Mouse (Mus musculus) kidney, postnatal 0 days (tissue): ENCODE measurements around the gene Meis3. TPM values are rescaled to one million over a fixed set of nuclear protein-coding genes. Genes with fewer than 3 reads are reported as not detected.
A peak's percentile ranks its signal among the peaks of the same experiment; 100 is the strongest.

Experiments used
- ATAC-seq: fragments of 200-750 bp; cut with Nextera tagmentation; replicated peaks from 2 replicates; pipeline ENCODE4 v1.8.0; 2017; ENCODE audit warnings: low read depth, moderate number of reproducible peaks, moderate TSS enrichment, moderate library complexity; ENCODE audit not compliant: low FRiP score
- DNase-seq: peaks from one replicate; pipeline ENCODE4 v3.0.0-alpha.2; 2016; ENCODE audit warnings: low spot score
- H3K27ac ChIP-seq: fragments of 300-500 bp; sonication (generic); 2 replicates; pipeline ENCODE4 v1.5.1; 2014; ENCODE audit warnings: mild to moderate bottlenecking
- H3K27me3 ChIP-seq: fragments of 300-500 bp; sonication (generic); 2 replicates; pipeline ENCODE4 v1.6.1; 2014; ENCODE audit warnings: low read length, mixed read lengths; ENCODE audit not compliant: insufficient read depth
- H3K36me3 ChIP-seq: fragments of 300-500 bp; sonication (generic); 2 replicates; pipeline ENCODE4 v1.6.1; 2014; ENCODE audit warnings: low read length, mixed read lengths; ENCODE audit not compliant: insufficient read depth
- H3K4me1 ChIP-seq: fragments of 300-500 bp; sonication (generic); replicated peaks from 2 replicates; pipeline ENCODE4 v1.6.1; 2014; ENCODE audit warnings: antibody characterized with exemption, low read length, mixed read lengths; ENCODE audit not compliant: insufficient read depth
- H3K4me2 ChIP-seq: fragments of 300-500 bp; sonication (generic); 2 replicates; pipeline ENCODE4 v1.6.1; 2014; ENCODE audit warnings: mild to moderate bottlenecking, low read length, moderate library complexity, mixed read lengths
- H3K4me3 ChIP-seq: fragments of 300-500 bp; sonication (generic); replicated peaks from 2 replicates; pipeline ENCODE4 v1.5.1; 2014; ENCODE audit warnings: low read depth, low read length
- H3K9ac ChIP-seq: fragments of 300-500 bp; sonication (generic); 2 replicates; pipeline ENCODE4 v1.6.1; 2014; ENCODE audit warnings: low read depth, low read length
- H3K9me3 ChIP-seq: fragments of 300-500 bp; sonication (generic); replicated peaks from 2 replicates; pipeline ENCODE4 v1.6.1; 2016; ENCODE audit warnings: low read length, inconsistent platforms, mixed read lengths
- CTCF ChIP-seq: IDR thresholded peaks from 2 replicates; pipeline ENCODE4 v1.5.1; 2016; ENCODE audit warnings: antibody characterized with exemption, low read depth, mild to moderate bottlenecking, moderate library complexity
- WGBS: fragments of 180-500 bp; shearing (Covaris S2); extraction: QIAGEN DNeasy Blood & Tissue Kit; methylation state at CpG from one replicate; pipeline ENCODE4 v1.1.7; 2014; 5-methylcytosine and 5-hydroxymethylcytosine counted together
- polyA plus RNA-seq: library from polyadenylated mRNA; unstranded; fragments of >200 nt; fragmentation: Nextera tagmentation; extraction: Ambion mirVana; gene quantifications from 2 replicates; pipeline ENCODE4 v1.2.1, GENCODE M21; 2015

The Meis3 gene
- polyA plus RNA-seq, 1 experiment from 2014 or later, result 12.9 TPM

DNA sequence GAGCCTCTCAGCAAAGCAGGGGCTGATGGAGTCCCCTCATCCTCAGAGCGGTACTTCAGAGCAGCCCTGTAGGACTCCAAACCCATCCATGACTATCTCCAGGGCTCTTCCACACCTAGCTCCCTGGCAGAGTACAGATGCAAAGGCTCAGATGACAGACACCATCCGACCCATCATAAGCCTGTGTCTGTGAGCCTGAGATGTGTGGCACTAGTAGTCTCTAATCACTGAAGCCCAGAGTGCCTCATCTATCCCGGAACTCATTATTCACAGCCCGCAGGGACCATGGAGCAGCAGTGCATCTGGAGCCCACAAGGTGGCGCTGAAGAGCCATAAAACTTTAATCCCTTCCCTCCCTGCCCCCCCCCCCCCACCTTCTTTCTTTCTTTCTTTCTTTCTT is 17.4 kb downstream of the Meis3 start:
- no peaks in the 10 kb centered on the region for H3K27me3 ChIP-seq
- 10% methylated on average over 5 of the region's 5 CpGs for WGBS
- H3K9ac ChIP-seq, result no peak overlapping the region
- no peaks in the 10 kb centered on the region for H3K36me3 ChIP-seq
- TF ChIP-seq CTCF, result peak; percentile 76
- no peak overlapping the region for H3K4me3 ChIP-seq
- H3K4me1 ChIP-seq, result no peaks in the 10 kb centered on the region
- no peak overlapping the region for H3K4me2 ChIP-seq
- H3K9me3 ChIP-seq, result no peaks in the 10 kb centered on the region
- DNase-seq (peak; percentile 73), ATAC-seq (peak; percentile 36; the same call in 1 of the 2 replicates)
- H3K27ac ChIP-seq, result no peak overlapping the region

DNA sequence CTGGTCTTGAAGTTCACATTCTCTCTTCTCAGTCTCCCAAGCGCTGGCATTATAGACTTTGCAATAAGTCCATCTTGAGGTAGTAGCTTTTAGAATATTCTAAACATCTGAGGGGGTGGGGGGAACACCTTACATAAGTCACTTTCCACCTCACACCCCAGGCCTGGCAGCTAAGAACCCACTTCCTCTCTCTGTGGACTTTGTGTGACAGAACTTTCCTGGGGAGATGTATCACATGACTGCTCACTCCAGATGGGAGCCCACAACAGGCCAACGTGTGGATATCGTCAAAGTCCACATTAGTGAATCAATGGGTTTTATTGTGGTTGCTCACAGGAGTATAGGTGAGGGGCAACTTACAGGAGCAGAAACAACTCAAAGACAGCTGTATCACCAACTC is 18.8 kb downstream of the Meis3 start:
- Histone ChIP-seq H3K4me2 (no peak overlapping the region), H3K9me3 (no peaks in the 10 kb centered on the region), H3K4me3 (no peak overlapping the region), H3K4me1 (no peaks in the 10 kb centered on the region), H3K9ac (no peak overlapping the region), H3K36me3 (0 out of 2 replicates have a peak, but pooled peaks cover 12% of the 10 kb centered on the region), H3K27me3 (no peaks in the 10 kb centered on the region), H3K27ac (no peak overlapping the region)
- WGBS, result 34% methylated on average over 3 of the region's 3 CpGs
- no peak for TF ChIP-seq CTCF
- ATAC-seq (no peak), DNase-seq (no peak)

DNA sequence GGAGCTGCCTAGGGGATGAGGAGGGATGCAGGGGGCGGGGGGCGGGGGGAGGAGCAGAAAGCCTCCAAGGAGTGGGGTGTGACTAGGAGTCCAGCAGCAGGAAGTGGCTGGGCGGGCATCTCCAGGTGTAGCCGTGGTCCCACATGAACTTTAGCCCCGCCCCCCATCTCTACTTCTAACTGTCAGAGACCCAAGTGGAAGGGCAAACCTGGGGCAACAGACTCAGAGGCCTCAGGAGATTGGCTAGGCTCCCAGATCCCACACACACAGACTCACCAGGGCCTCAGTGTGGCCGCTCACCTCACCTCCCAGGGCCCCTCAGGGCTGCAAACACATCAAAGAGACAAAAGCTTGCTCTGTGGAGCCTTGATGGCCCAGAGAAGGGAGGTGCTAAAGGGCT is 21.7 kb downstream of the Meis3 start:
- TF ChIP-seq CTCF, result no peak
- H3K4me2 ChIP-seq, result no peak overlapping the region
- WGBS, result 41% methylated on average over 6 of the region's 6 CpGs

GRCm38 (mm10) chr7:16197166-16197565 is 22.3 kb downstream of the Meis3 start:
- Histone ChIP-seq H3K27ac (no peak overlapping the region), H3K9ac (no peak overlapping the region), H3K4me1 (no peaks in the 10 kb centered on the region), H3K36me3 (0 out of 2 replicates have a peak, but pooled peaks cover 34% of the 10 kb centered on the region), H3K4me3 (no peak overlapping the region), H3K4me2 (no peak overlapping the region), H3K9me3 (no peaks in the 10 kb centered on the region), H3K27me3 (no peaks in the 10 kb centered on the region)
- ATAC-seq, result no peak
- TF ChIP-seq CTCF, result no peak
- no peak for DNase-seq
- 66% methylated on average over 5 of the region's 5 CpGs for whole genome bisulfite sequencing

More for the DNA sequence above, 21.7 kb downstream of the Meis3 start:
- Histone ChIP-seq H3K27ac (no peak overlapping the region), H3K9me3 (no peaks in the 10 kb centered on the region), H3K4me1 (no peaks in the 10 kb centered on the region), H3K27me3 (no peaks in the 10 kb centered on the region), H3K4me3 (no peak overlapping the region), H3K36me3 (0 out of 2 replicates have a peak, but pooled peaks cover 33% of the 10 kb centered on the region), H3K9ac (no peak overlapping the region)
- DNase-seq (no peak), ATAC-seq (no peak)

DNA sequence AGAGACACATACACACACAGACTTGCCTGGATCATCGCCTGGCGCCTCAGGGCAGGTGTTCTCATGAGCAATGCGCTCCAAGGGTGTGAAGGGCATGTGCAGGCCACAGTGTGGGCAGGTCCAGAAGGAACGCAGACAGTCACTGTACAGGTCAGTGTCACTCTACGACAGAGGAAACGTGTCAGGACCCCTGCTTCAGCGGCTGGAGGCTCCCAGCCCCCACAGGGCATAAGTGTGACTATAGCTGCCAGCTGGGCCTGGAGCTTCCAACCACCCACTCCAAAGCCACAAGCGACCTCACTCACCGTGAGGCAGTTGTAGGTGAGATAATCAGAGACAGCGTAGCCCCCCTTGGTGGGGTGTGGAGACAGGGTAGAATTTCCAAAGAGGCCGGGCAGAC is 23.6 kb downstream of the Meis3 start:
- 85% methylated on average over 11 of the region's 11 CpGs for WGBS
- DNase-seq (no peak), ATAC-seq (no peak)
- Histone ChIP-seq H3K9me3 (no peaks in the 10 kb centered on the region), H3K9ac (no peak overlapping the region), H3K27me3 (no peaks in the 10 kb centered on the region), H3K27ac (no peak overlapping the region), H3K4me2 (no peak overlapping the region), H3K4me3 (no peak overlapping the region), H3K36me3 (0 out of 2 replicates have a peak, but pooled peaks cover 38% of the 10 kb centered on the region), H3K4me1 (no peaks in the 10 kb centered on the region)
- no peak for TF ChIP-seq CTCF

DNA sequence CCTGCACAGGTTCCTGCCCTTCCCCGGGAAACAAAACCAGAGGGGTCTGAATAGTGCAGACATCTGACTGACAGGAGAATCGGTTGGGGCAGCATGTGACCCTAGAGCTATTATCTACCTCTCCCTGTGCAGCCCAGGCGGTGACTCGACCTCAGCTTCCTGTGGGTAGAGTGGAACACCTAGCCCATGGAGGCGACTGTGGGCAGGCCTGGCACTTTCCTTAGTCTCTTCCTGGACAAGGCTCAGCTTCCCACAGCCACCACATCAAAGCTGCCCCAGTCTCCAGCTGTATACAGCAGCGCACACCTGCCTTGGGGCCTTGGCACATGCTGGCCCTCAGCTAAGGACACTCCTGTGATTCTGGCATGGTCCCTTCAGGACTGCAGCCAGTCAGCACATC is 26.2 kb downstream of the Meis3 start:
- H3K4me3 ChIP-seq, result no peak overlapping the region
- H3K36me3 ChIP-seq, result 0 out of 2 replicates have a peak, but pooled peaks cover 40% of the 10 kb centered on the region
- no peak overlapping the region for H3K9ac ChIP-seq
- H3K4me2 ChIP-seq, result no peak overlapping the region
- ATAC-seq (no peak), DNase-seq (no peak)
- no peak for TF ChIP-seq CTCF
- H3K9me3 ChIP-seq, result no peaks in the 10 kb centered on the region
- no peaks in the 10 kb centered on the region for H3K27me3 ChIP-seq
- H3K4me1 ChIP-seq, result no peaks in the 10 kb centered on the region
- H3K27ac ChIP-seq, result no peak overlapping the region
- 83% methylated on average over 6 of the region's 6 CpGs for WGBS

DNA sequence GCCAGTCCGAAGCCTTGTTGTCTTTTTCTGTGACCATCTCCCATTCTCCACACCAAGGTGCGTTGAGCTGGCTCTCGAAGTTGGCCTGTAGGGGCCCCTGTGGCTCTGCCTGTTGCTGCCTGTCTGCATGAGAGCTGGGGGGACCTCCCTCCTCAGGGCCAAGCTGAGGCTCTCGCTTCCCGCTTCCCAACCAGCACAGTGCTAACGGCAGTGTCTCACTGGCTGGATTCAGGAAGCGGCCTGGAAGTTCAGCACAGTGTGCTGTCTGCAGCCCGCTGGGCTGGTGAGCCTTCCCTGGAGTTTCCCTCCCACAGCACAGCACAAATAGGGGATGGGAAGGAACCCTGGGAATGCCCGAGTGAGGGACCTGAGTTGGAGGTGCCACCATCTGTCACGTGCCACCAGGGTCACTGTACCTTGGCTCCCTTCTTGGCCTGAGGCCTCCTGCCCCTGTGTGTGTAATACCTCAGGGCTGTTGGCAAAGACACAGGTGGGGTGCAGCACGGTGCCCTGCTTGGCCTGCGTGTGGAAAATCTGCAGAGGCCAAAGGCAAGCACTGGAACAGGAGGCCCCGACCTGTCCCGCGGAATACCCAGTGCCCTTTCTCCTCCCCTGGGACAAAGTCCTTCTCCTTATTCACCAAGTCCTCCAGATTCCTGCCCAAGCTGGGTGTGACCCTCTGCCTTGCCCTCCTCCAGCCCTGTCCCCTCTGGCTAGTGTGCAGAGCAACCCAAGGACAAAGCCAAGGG is 28.0 kb downstream of the Meis3 start:
- Histone ChIP-seq H3K27ac (peak overlapping the region; percentile 19; the same call in 1 of the 2 replicates), H3K4me2 (no peak overlapping the region), H3K9me3 (no peaks in the 10 kb centered on the region), H3K4me1 (no peaks in the 10 kb centered on the region), H3K9ac (no peak overlapping the region), H3K4me3 (no peak overlapping the region), H3K27me3 (no peaks in the 10 kb centered on the region), H3K36me3 (0 out of 2 replicates have a peak, but pooled peaks cover 36% of the 10 kb centered on the region)
- DNase-seq (peak; percentile 18), ATAC-seq (peak; percentile 38)
- TF ChIP-seq CTCF, result 0 out of 2 replicates have a peak, but pooled peaks have one; percentile 20
- WGBS, result 64% methylated on average over 15 of the region's 15 CpGs
